Mouse (Mus musculus): ENCODE data around the gene Saysd1. TPM values are rescaled to one million over a fixed set of nuclear protein-coding genes. Genes with fewer than 3 reads are reported as not detected.

The Saysd1 gene
- polyA plus RNA-seq, 1 experiment: 5.9 TPM

DNA sequence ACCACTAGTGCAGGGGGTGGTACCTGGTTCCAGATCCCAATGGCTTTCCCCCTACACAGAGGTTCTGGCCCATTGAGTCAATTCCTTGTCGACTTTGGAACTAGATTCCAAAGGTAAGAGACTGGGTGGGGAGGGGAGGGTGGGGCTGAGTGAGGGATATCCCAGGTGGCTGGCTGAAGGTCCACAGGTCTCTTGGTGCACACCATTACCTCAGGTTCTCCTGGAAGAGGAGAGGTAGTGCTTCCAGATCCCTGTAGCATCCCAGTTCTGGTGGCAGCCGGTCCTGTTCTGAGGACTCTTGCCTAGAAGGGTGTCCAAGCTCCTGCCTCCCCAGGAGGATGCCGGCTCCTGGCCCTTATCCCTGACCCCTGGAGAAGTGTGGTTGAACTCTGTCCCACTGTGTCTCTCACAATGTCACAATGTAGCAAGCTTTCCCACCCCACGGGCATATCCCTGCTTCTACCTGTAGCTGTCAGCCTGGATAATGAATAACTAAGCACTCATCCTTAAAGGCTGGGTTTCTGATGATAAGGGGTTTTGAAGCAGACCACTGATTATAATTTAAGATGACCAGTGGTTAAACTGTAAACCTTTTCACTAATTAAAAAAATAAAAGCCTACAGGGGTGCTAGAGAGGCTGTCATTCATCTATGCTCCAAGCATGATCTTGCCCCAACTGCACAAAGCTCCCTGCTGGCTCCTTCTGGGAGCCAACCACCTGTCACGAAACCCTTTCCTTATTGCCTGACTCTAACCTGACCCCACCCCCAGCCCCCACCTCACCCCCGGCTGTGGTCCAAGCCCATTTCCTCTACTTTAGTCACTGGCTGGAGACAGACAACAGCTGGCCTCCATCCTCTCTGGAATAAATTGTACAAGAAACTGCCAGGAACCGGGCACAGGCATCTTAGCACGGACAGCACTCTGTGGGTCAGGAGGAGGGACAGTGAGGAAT, 20.7 kb upstream of the Saysd1 start:
- Histone ChIP-seq H3K27ac (ENCODE audit: control insufficient read depth, insufficient read depth, low read depth, low read length, poor library complexity) (no peak overlapping the region), H3K4me3 (replicated peaks; ENCODE audit: control insufficient read depth, low read depth, low read length) (no peak overlapping the region), H3K4me1 (ENCODE audit: control insufficient read depth, insufficient read depth, low read length) (no peaks in the 10 kb centered on the region)
- TF ChIP-seq CTCF (IDR thresholded peaks at IDR 0.05; ENCODE audit: control insufficient read depth, insufficient read depth, low read length) (no peak), POLR2A (IDR thresholded peaks at IDR 0.05; ENCODE audit: borderline replicate concordance, control insufficient read depth, low read depth, low read length) (no peak)
- 65% methylated on average over 8 of the region's 8 CpGs for WGBS

GRCm38 (mm10) chr14:20157595-20157994, 19.3 kb upstream of the Saysd1 start:
- Histone ChIP-seq H3K4me3 (replicated peaks; ENCODE audit: control insufficient read depth, low read depth, low read length) (no peak overlapping the region), H3K4me1 (ENCODE audit: control insufficient read depth, insufficient read depth, low read length) (no peaks in the 10 kb centered on the region), H3K27ac (ENCODE audit: control insufficient read depth, insufficient read depth, low read depth, low read length, poor library complexity) (no peak overlapping the region)
- WGBS: 76% methylated on average over 10 of the region's 10 CpGs
- TF ChIP-seq CTCF (IDR thresholded peaks at IDR 0.05; ENCODE audit: control insufficient read depth, insufficient read depth, low read length) (no peak), POLR2A (IDR thresholded peaks at IDR 0.05; ENCODE audit: borderline replicate concordance, control insufficient read depth, low read depth, low read length) (no peak)

DNA sequence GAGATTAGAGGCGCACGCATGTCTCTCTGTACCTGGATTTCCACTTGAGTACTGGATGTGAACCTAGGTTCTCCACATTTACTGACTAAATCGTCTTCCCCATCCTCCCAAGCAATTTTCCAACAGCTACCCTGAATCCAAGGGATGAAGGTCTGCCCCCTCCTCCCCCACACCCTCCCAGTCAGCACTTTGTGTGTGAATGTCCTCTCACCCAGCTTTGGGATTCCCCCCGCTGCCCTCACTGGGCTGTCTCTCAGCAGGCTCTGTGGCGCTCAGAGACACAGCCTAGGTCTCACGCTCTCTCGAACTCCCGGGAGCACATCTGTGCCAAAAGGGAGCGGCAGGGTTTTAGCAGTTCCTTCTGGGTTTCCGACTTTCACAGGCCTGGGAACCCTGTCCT, 17.4 kb upstream of the Saysd1 start:
- H3K4me3 ChIP-seq (replicated peaks; ENCODE audit: control insufficient read depth, low read depth, low read length): no peak overlapping the region
- H3K27ac ChIP-seq (ENCODE audit: control insufficient read depth, insufficient read depth, low read depth, low read length, poor library complexity): no peak overlapping the region
- 92% methylated on average over 10 of the region's 10 CpGs for WGBS
- H3K4me1 ChIP-seq (ENCODE audit: control insufficient read depth, insufficient read depth, low read length): no peaks in the 10 kb centered on the region
- TF ChIP-seq POLR2A (IDR thresholded peaks at IDR 0.05; ENCODE audit: borderline replicate concordance, control insufficient read depth, low read depth, low read length): no peak

DNA sequence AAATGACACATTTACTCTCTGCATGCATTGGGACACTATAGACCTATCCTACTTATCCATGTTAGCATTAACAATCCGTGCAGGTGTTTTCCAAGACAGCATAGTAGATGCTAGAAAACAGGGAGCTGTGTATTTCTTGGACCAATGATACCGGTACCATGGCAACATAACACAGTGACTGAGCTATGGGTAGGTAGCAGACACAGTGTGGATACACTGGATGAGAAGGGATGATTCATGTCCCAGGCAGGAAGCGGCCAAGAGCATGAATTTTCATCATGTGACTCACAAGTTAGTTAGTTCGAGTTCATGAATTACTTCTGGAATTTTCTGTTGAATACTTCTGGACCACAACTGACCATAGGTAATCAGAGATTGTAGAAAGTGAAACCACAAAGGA, 16.6 kb upstream of the Saysd1 start:
- WGBS: 64% methylated on average over 4 of the region's 4 CpGs
- Histone ChIP-seq H3K4me1 (ENCODE audit: control insufficient read depth, insufficient read depth, low read length) (no peaks in the 10 kb centered on the region), H3K27ac (ENCODE audit: control insufficient read depth, insufficient read depth, low read depth, low read length, poor library complexity) (no peak overlapping the region), H3K4me3 (replicated peaks; ENCODE audit: control insufficient read depth, low read depth, low read length) (no peak overlapping the region)
- TF ChIP-seq POLR2A (IDR thresholded peaks at IDR 0.05; ENCODE audit: borderline replicate concordance, control insufficient read depth, low read depth, low read length) (no peak), CTCF (IDR thresholded peaks at IDR 0.05; ENCODE audit: control insufficient read depth, insufficient read depth, low read length) (no peak)

DNA sequence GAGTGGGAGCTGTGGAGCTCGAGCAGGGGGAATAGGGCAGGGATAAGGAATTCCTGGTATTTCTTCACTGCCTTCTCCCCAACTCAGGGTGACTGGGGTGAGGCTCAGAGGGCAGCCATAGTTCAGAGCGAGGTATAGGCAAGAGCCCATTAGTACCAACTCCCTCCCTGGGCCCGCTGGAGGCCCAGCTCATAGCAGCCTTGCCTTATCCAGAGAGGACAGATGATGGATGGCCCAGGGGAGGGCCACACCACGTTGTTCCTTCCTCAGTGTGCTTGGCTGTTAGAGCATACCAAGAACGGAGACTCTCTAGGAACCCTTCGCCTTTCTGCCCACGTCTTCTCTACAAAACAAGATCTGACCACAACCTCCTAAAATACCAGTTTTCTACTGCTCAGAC, 15.9 kb upstream of the Saysd1 start:
- WGBS: 49% methylated on average over 7 of the region's 7 CpGs

GRCm38 (mm10) chr14:20149127-20150080, 11.1 kb upstream of the Saysd1 start:
- Histone ChIP-seq H3K4me3 (replicated peaks; ENCODE audit: control insufficient read depth, low read depth, low read length) (no peak overlapping the region), H3K4me1 (ENCODE audit: control insufficient read depth, insufficient read depth, low read length) (no peaks in the 10 kb centered on the region), H3K27ac (ENCODE audit: control insufficient read depth, insufficient read depth, low read depth, low read length, poor library complexity) (no peak overlapping the region)
- TF ChIP-seq CTCF (IDR thresholded peaks at IDR 0.05; ENCODE audit: control insufficient read depth, insufficient read depth, low read length) (no peak), POLR2A (IDR thresholded peaks at IDR 0.05; ENCODE audit: borderline replicate concordance, control insufficient read depth, low read depth, low read length) (no peak)
- WGBS: 84% methylated on average over 22 of the region's 22 CpGs

More for the DNA sequence above, 15.9 kb upstream of the Saysd1 start:
- Histone ChIP-seq H3K4me3 (replicated peaks; ENCODE audit: control insufficient read depth, low read depth, low read length) (no peak overlapping the region), H3K4me1 (ENCODE audit: control insufficient read depth, insufficient read depth, low read length) (no peaks in the 10 kb centered on the region), H3K27ac (ENCODE audit: control insufficient read depth, insufficient read depth, low read depth, low read length, poor library complexity) (no peak overlapping the region)
- no peak for TF ChIP-seq POLR2A (IDR thresholded peaks at IDR 0.05; ENCODE audit: borderline replicate concordance, control insufficient read depth, low read depth, low read length)
- TF ChIP-seq CTCF (IDR thresholded peaks at IDR 0.05; ENCODE audit: control insufficient read depth, insufficient read depth, low read length): no peak

GRCm38 (mm10) chr14:20148514-20148913, 10.2 kb upstream of the Saysd1 start:
- TF ChIP-seq POLR2A (IDR thresholded peaks at IDR 0.05; ENCODE audit: borderline replicate concordance, control insufficient read depth, low read depth, low read length) (no peak), CTCF (IDR thresholded peaks at IDR 0.05; ENCODE audit: control insufficient read depth, insufficient read depth, low read length) (no peak)
- no peak overlapping the region for H3K4me3 ChIP-seq (replicated peaks; ENCODE audit: control insufficient read depth, low read depth, low read length)
- 89% methylated on average over 11 of the region's 11 CpGs for WGBS
- H3K27ac ChIP-seq (ENCODE audit: control insufficient read depth, insufficient read depth, low read depth, low read length, poor library complexity): no peak overlapping the region
- no peaks in the 10 kb centered on the region for H3K4me1 ChIP-seq (ENCODE audit: control insufficient read depth, insufficient read depth, low read length)

GRCm38 (mm10) chr14:20147854-20148253, 9.5 kb upstream of the Saysd1 start:
- no peak for TF ChIP-seq POLR2A (IDR thresholded peaks at IDR 0.05; ENCODE audit: borderline replicate concordance, control insufficient read depth, low read depth, low read length)
- TF ChIP-seq CTCF (IDR thresholded peaks at IDR 0.05; ENCODE audit: control insufficient read depth, insufficient read depth, low read length): no peak
- 90% methylated on average over 7 of the region's 7 CpGs for WGBS
- H3K4me1 ChIP-seq (ENCODE audit: control insufficient read depth, insufficient read depth, low read length): no peaks in the 10 kb centered on the region

More at GRCm38 (mm10) chr14:20147854-20148253, 9.5 kb upstream of the Saysd1 start:
- H3K27ac ChIP-seq (ENCODE audit: control insufficient read depth, insufficient read depth, low read depth, low read length, poor library complexity): no peak overlapping the region
- no peak overlapping the region for H3K4me3 ChIP-seq (replicated peaks; ENCODE audit: control insufficient read depth, low read depth, low read length)
